Mouse (Mus musculus) liver, embryonic 14.5 days (tissue): Measurements from ENCODE around the gene Luc7l.

ENCODE experiments used
- CTCF ChIP-seq: IDR thresholded peaks from 2 replicates; pipeline ENCODE4 v1.5.1; 2016; ENCODE audit warnings: antibody characterized with exemption, low read depth, control low read depth
- EP300 ChIP-seq: IDR thresholded peaks from 2 replicates; pipeline ENCODE4 v1.6.1; 2016; ENCODE audit warnings: antibody characterized with exemption, low read depth

DNA sequence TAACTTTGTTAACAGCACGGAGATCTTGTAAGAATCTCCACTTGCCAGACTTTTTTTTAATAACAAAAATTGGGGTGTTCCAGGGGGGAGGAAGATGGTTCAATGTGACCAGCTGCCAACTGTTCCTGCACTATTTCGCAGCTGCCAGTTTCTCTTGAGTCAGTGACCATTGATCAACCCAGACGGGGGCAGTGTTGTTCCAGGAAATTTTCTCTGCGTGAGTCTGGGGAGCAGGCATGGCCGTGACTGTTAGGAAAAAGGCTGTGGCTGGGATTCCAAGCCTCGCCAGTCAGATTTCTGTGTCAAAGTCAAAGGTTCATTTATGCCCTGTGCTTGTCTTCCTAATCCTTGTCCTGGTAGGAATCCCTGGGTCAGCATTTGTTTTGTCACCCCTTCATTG lies 61.6 kb downstream of the Luc7l start:
- peak; percentile 53 for TF ChIP-seq CTCF
- no peak for TF ChIP-seq EP300
